Mouse (Mus musculus) ES-Bruce4 (cell line): ENCODE measurements at regions not wholly inside any gene's neighbourhood (a gene's known extent, or its start where the extent isn't known, plus 50 kb on each side); places are given as distances from the start of the nearest gene placed in this dataset.
"Not testable (repeated sequence)": the region's sequence is repeated elsewhere in the genome, so short reads cannot be mapped to it uniquely, and the experiment has no call there.

Source experiments
- H3K27ac ChIP-seq: 2 replicates; pipeline ENCODE4 v1.5.1; 2012; ENCODE audit warnings: low read length, inconsistent platforms; ENCODE audit not compliant: insufficient read depth
- H3K27me3 ChIP-seq: 2 replicates; pipeline ENCODE4 v1.6.1; 2012; ENCODE audit warnings: mild to moderate bottlenecking, low read length, inconsistent platforms; ENCODE audit not compliant: control insufficient read depth, poor library complexity, insufficient read depth, severe bottlenecking
- H3K36me3 ChIP-seq: 2 replicates; pipeline ENCODE4 v1.6.1; 2012; ENCODE audit warnings: inconsistent platforms, mild to moderate bottlenecking, low read length, moderate library complexity; ENCODE audit not compliant: control insufficient read depth, poor library complexity, insufficient read depth, severe bottlenecking
- H3K4me1 ChIP-seq: one replicate; pipeline ENCODE4 v1.8.1; 2011; ENCODE audit warnings: low read length; ENCODE audit not compliant: control insufficient read depth, insufficient read depth
- H3K4me3 ChIP-seq: 2 replicates; pipeline ENCODE4 v1.5.1; 2011; ENCODE audit warnings: low read depth, mild to moderate bottlenecking, low read length
- H3K9ac ChIP-seq: 2 replicates; pipeline ENCODE4 v1.6.1; 2012; ENCODE audit warnings: low read depth, mild to moderate bottlenecking, inconsistent platforms; ENCODE audit not compliant: poor library complexity, severe bottlenecking
- H3K9me3 ChIP-seq: replicated peaks from 2 replicates; pipeline ENCODE4 v1.6.1; 2012; ENCODE audit warnings: mild to moderate bottlenecking, low read length, inconsistent platforms; ENCODE audit not compliant: control insufficient read depth, poor library complexity, insufficient read depth, severe bottlenecking
- CTCF ChIP-seq: IDR thresholded peaks from one replicate; pipeline ENCODE4 v1.8.1; 2011; ENCODE audit warnings: low read depth, low read length
- EP300 ChIP-seq: IDR thresholded peaks from 2 replicates; pipeline ENCODE4 v1.6.1; 2011; ENCODE audit warnings: low read depth, low read length; ENCODE audit not compliant: insufficient read depth
- POLR2A ChIP-seq: IDR thresholded peaks from one replicate; pipeline ENCODE4 v1.8.1; 2011; ENCODE audit warnings: low read length; ENCODE audit not compliant: insufficient read depth

DNA sequence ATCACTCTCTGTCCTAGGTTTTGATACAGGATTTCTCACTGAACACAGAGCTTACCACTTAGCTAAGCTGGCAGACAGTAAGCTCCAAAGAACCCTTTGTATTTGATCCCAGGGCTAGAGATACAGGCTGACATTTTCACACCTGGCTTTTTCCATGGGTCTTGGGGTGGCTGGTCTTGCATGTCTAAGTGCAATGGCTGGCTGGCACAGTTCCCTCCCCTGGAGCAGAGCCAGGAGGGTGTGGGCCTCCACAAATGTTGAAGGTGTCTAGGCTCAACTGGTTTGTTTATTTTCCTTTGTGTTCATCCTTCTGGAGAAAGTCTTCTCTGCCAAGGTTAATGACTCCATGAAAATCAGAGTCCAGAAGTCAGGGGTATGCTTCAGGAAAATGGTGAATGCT, 934.8 kb downstream of the Diaph2 start:
- Histone ChIP-seq H3K4me3 (no peak overlapping the region), H3K27me3 (no peaks in the 10 kb centered on the region), H3K27ac (no peak overlapping the region), H3K4me1 (no peaks in the 10 kb centered on the region), H3K9me3 (no peaks in the 10 kb centered on the region), H3K36me3 (no peaks in the 10 kb centered on the region), H3K9ac (no peak overlapping the region)
- TF ChIP-seq EP300, result no peak
- no peak for TF ChIP-seq POLR2A
- no peak for TF ChIP-seq CTCF

DNA sequence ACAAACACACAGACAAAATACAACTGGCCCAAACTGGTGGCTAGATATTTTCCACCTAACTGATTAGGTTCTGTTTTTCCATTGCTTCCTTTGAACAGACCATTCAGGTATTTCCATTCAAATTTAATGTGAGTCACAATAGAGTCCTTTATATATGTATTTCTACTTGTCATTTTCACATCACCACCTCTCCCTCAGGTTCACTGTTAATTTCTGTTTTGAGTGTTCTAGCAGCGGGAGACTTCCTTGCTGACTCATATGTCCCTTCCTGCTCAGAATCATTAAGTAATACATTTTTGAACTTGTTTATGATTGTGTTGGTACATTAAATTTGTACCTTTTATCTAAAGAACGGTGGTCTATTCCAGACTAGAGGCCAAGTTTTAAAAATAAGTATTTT, 959.4 kb downstream of the Diaph2 start:
- Histone ChIP-seq H3K27me3 (no peaks in the 10 kb centered on the region), H3K27ac (no peak overlapping the region), H3K9me3 (no peaks in the 10 kb centered on the region), H3K9ac (no peak overlapping the region), H3K4me1 (no peaks in the 10 kb centered on the region), H3K4me3 (no peak overlapping the region), H3K36me3 (no peaks in the 10 kb centered on the region)
- TF ChIP-seq EP300 (no peak), CTCF (no peak), POLR2A (no peak)

GRCm38 (mm10) chrX:130744132-130744531, 994.6 kb downstream of the Diaph2 start:
- H3K9ac ChIP-seq, H3K27me3 ChIP-seq, H3K4me1 ChIP-seq, H3K9me3 ChIP-seq, H3K36me3 ChIP-seq, H3K4me3 ChIP-seq, H3K27ac ChIP-seq: not testable (repeated sequence)
